Mouse (Mus musculus) lung, postnatal 14 days (tissue): ENCODE results near the gene Cntn2.
"Not testable (repeated sequence)": the region's sequence is repeated elsewhere in the genome, so short reads cannot be mapped to it uniquely, and the experiment has no call there.

Experiments used
- DNase-seq: peaks from one replicate; pipeline ENCODE4 v3.0.0; 2021

Gene Cntn2

DNA sequence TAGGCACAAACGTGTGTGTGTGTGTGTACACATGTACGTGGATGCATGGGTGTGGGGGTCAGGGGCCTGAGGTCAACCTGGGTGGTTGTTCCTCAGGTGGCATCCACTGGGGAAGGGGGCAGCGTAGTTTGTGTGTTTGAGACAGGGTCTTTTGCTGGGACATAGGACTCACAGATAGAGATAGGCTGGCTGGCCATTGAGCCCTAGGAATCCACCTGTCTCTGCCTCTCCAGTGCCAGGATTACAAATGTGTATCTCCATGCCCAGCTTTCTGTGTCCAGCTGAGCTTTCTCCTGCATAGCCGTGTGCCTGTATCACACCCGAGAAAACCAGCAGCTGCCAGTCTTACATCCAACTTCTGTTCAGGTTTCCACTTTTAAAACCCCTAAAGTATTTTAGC lies 33.3 kb downstream of the Cntn2 start:
- no peak for DNase-seq

DNA sequence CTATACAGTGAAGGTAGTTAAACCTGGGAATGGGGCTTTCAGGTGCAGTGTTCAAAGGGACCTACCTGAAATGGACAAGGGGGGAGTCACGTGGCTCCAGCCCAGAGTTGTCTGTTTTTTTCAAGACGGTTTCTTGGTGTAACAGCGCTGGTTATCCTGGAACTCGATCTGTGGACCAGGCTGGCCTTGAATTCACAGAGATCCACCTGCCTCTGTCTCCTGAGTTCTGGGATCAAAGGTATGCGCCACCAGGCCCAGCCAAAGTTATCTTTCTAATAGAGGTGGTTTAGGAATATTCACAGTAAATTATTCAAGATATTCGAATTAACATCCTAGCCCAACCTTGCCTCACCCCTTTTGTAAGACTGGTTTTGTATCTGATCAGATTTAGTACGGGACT lies 36.4 kb downstream of the Cntn2 start:
- DNase-seq = no peak

DNA sequence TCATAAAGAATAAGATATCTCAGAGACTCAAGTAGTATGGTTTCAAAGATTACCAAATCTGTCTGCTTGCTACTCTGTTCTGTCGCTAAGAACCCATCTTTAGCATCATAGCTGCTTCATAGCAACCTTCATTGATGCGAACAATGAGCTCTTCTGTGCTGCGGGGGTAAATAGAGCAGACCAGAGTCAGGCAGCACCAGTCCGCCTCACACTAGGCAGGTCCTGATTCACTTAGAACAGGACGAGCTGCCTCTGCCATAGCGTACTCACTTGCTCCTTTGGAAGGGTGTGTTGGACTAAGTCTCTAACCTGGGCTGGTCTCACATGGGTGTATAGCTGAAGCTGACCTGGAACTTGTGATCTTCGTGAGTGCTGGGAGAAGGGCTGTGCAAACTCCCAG lies 37.0 kb downstream of the Cntn2 start, which contains the start of gene Tmem81:
Tmem81 (plus strand) TSS at position 173 of the 400 bp plus-strand sequence.
- DNase-seq = no peak

DNA sequence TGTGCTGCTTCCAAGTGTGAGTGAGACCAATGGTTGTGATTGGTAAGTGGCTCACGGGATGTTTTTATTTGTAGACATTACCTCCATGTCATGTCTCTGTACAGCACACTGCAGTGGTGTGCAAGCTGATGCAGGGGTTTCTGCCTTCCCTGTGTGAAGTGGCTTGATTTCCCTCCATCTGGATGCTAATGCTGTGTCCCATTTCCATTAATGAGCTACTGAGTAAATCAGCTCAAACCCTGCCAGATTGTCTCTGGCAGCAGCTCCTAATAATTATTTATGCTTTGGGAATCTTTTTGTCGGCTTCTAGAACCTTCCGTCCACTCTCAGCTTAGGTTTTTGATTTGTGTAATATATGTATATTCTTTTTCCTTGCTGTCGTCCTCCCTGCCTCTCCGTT lies 37.9 kb downstream of the Cntn2 start:
- no peak for DNase-seq

DNA sequence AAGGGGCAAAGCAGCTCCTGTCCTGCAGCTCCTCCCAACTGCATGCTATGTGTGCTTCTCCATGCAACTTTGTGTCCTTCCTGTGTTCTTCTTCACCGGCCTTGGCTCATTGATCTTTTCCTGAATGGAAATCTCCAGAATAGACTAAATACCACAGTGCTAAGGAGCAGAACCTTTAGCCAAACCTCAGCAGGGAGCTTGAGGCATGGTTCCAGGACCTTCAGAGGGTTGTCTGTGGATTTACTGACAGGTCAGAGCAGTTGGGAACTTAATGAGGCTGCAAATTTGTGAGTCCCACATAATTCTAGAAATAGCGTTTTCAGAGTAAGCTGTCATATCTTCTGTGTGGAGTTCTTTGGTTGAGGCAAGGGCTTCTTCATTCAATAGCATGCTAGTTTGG lies 42.5 kb downstream of the Cntn2 start:
- DNase-seq = no peak

DNA sequence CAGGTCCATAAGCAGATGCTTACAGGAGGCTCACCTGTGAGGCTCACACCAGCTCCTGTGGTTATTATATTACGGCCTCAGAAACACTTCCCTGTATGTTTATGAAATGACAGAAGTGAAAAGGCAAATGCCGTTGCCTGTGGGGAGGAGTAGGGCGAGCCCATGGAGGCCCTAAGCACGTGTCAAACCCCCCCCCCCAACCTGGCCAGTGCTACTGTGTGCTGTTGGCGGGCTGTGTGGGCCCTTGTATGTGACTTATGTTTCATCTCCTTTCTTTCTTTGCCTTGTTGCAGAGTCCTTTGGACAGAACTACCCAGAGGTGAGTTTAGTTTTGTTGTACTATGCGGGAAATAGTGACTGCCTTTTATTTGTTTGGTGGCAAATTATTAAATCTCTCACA lies 59.3 kb downstream of the Cntn2 start:
- DNase-seq = no peak

DNA sequence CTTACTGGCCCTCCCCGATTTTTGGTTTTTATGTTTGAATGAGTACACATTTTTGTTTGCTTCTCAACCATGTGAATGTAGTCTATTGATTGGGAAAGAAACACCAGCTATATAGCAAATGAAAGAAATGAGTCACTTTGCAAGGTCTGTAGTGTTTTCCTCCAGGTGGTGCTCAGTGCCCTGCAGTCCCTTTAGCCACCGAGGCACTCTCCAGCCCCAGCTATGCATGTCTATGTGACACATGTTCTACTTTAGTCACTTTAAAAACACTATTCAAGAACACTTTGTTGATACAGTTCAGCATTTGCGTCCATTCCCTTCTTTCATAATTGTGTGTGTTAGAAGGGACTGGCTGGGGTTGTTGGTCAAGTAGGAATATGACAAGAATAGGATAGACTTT lies 59.8 kb downstream of the Cntn2 start:
- DNase-seq = no peak

DNA sequence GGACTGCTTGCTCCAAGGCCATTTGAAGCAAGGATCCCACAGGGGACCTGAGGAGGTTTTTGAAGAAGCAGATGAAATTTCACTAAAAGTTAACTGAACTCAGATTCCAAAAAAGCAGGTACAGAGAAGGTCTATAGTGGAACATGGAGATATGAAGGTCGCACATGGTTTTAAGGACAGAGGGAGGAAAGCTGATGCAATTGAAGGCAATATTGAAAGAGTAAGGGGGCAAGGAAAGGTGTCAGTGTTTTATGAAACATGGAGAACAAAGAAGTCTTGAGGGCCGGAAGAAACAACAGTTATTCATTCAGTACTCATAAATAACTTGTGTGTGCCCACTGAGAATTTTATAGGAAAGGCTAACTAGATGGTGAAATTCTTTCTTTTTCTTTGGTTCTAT lies 61.4 kb downstream of the Cntn2 start:
- no peak for DNase-seq

DNA sequence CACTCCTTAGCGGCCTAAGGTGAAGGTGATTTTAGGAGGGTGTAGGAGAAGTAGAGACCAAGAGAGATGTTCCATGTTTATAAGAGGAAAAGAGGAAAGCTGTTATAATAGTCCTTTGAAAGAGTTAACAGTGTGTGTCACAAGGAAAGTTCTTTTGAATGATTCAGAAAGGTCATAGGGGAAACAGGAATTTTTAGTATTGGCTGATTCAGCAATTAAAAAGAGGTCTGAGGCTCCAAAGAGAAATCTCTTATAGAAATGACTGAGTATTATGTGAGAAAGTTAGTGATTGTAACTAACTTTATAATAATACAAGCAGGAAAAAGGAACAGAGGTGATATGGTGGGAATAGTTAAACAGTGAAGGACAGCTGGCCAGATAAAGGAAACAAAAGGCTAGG lies 63.6 kb downstream of the Cntn2 start:
- no peak for DNase-seq

DNA sequence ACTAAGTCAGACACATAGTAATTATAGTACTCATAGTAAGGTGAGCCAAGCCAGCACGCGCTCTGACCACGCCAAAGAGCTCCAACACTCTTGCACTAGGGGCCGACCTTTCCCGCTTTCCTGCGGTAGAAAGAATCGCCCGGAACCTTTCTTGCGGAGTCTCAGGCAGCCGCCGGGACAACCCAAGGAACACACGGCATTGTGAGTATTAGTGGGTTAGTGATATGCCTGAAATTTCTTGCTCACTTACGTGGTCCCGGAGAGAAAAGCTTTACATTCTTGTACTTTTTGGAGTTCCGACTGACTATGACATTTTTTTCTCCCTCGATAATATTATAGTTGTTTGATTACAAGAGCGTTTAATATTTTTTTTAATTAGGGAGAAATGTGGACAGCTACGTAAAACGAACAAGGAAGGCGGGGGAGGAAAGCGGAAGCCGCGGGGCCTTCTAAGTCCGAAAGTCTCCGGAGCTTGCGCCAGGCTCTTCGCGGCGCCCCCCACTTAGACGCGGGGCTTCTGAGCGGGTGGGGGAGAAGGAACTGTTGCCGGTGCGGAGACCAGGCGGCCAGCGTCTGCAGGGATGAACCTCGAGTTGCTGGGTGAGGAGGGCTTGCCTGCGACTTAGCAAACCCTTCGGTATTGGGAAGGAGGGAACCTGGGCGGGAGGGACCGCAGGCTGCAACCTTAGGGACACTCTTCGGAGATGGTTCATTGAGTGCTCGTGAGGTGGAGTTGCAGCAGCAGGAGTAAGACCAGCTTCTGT lies 65.9 kb downstream of the Cntn2 start, which contains the start of gene Rbbp5:
Rbbp5 (plus strand) TSS at position 438 of the 764 bp plus-strand sequence.
- peak; percentile 91 for DNase-seq

DNA sequence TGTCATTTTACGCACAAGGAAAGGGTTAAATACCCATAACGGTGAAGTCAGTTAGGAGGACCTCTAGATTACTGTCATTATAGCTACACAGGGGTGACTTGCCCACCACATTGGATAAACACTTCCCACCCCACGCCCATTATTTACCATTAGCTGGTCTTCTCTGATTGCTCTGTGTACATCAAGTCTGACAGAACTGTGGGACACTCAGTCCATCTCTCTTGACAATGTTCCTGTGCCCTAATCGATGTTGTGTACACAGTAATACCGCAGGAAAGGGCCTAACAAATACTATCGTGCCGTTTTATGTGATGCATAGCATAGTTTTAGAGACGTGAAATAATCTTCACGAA lies 66.5 kb downstream of the Cntn2 start:
- no peak for DNase-seq

DNA sequence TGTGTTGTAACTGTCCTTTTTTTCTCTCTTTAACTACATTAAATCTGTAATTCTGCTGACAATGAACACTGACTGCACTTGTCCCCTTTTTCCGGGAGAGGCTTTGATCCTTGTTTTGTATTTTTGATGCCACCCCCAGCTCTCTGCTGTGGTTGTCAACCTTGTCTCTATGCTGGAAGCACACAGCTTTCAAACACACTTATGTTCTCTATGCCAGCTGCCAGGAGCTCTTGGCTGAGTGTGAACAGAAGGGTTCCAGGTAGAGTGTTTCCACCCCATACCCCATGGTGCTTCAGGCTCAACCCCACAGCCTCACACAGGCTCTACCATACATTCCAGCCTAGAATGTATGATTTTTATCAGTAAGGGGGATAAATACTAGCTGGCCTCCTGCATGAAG lies 68.6 kb downstream of the Cntn2 start:
- no peak for DNase-seq

DNA sequence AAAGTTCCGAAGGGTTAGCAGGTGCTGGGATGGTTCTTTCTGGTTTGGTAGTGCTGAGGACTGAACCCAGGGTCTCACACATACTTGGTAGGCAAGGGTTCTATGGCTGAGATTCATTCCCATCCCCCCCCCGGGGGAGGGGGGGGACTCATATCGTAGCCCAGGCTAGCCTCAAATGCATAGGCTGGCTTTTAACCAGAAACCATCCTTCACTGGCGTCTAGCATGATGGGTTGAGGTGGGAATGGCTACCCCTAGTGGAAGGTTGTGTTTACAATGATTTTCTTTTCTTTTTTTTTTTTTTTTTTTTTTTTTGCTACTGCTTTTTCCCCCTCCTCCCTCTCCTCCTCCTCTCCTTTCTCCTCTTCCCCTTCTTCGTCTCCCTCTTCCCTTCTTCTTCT lies 70.5 kb downstream of the Cntn2 start:
- DNase-seq = no peak

DNA sequence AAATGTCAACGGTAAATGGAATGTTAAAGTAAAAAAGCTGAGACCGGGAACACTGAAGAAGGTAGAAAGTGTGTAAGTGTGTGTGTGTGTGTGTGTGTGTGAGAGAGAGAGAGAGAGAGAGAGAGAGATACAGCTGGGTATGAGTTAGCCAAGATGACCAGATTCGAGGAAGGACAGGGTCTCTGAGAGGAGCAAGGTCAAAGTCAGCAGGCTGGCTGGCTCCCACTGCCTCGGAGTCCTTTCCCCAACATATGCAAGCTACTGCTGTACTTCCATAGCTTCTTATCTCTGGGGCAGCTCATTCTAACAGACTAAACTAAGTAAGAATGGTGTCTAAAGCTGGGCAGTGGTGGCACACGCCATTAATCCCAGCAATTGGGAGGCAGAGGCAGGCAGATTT lies 71.6 kb downstream of the Cntn2 start:
- DNase-seq = no peak

DNA sequence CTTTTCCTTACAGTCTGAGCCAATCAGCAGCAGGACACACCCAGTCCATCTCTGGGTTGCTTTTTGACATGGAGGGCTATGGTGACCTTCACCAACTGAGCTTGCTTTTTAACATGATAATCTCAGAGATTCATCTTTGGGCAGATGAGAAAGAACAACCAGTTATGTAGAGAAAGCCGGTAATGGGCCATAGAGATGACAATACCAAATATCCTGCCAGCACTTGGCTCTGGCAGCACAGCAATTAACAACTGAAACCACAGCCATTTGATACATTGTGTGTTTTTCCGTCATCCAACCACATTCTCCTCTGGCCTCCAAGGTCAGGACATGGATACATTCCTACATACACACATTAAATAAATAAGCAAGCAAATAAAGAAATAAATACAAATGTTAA lies 72.0 kb downstream of the Cntn2 start:
- no peak for DNase-seq

DNA sequence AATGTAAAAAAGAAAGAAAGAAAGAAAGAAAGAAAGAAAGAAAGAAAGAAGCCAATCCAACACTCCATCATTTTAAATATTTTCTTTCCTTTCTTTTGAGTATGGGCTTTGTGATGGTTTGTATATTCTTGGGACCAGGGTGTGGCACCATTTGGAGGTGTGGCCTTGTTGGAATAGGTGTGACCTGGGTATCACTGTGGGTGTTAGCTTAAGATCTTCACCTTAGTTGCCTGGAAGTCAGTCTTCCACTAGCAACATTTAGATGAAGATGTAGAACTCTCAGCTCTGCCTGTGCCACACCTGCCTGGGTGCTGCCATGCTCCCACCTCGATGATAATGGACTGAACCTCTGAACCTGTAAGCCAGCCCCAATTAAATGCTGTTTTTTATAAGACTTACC lies 73.0 kb downstream of the Cntn2 start:
- DNase-seq = not testable (repeated sequence)

DNA sequence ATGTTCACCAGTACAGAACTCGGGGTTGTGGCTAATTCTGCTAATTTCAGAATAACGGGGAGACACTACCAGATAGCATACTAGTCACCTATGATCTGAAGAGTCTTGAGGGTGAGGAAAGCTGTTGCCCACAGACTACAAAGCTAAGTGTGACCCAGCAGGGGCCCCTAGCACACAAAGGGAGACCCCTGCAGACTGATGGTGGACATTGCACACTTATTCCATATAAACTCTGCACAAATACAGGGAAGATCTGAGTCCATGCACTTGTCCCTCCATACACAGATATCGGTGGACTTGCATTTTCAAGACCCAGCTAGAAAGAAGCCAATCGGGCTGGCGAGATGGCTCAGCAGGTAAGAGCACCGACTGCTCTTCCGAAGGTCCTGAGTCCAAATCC lies 73.5 kb downstream of the Cntn2 start:
- no peak for DNase-seq

DNA sequence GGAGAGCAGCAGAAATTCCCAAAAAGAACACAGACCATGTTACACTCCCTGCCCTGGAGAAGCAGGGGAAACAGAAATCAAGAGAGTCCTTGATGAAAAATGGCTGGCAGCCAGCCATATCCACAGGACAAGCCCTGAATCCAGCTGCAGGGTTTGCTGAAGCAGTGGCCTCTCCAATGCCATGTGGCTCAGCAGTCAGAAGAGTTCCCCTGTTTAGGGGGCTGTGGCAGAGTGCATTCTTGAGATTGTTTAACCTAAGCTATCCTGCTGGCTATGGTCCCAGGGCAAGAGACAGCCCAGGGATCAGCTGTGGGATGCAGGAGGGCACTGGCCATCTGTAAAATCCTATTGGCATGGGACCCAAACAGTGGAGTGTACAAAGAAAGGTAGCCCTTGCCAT lies 74.1 kb downstream of the Cntn2 start:
- DNase-seq = peak; percentile 24

DNA sequence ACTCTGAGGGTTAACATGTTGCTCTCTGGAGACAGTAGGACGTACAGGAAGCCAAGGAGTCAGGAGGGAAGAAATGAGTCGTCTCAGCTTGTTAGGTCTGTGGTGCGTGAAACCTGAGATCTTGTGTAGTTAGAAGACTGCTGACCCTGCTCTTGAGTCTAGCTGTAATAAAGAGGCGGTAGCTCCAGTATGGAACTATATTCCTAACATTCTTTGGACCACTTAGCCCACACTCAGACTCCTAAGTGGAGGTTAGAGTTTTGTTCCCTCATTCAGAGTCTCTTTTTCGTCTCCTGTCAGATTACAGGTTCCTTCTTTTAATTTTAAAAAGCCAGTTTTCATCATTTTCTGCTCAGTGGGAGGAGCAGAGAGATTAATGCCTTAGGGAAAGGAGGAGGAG lies 78.4 kb downstream of the Cntn2 start:
- DNase-seq = no peak
